Mouse (Mus musculus): ENCODE results near the gene Wdr20. TPM values are rescaled to one million over a fixed set of nuclear protein-coding genes. Genes with fewer than 3 reads are reported as not detected.
A peak's percentile ranks its signal among the peaks of the same experiment; 100 is the strongest.

Wdr20 gene
- polyA plus RNA-seq, 1 experiment: 31.7 TPM

DNA sequence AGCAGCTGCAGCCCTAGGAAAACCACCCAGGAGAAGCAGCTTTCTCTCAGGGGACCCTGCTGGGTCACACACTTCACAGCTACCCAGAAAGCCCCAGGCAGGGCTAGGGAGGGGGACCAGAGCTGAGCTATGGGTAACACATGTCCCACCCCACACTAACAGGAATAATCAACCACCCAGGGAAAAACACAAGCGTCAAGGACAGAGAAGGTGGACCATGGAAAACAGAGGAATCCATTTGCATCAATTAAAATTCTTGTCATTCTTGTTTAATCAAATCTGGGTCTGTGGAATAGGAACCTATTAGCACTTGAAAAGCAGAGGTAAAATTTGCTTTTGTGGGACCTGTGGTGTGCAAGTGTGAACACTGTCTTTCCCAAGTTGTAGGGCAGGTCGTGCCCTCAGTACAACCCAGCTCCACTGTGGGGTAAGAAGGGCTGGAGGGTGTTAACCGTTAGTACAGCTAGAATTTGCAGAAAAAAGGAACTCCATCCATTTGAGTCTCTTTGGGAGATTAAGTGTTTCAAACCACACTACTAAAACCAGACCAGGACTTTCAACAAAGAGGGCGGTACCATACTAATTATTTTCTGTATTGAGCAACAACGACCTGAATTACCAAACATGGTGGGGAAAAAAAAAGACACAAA is 99.6 kb downstream of the Wdr20 start:
- no peak for TF ChIP-seq CTCF (IDR thresholded peaks at IDR 0.05; ENCODE audit: borderline replicate concordance, control insufficient read depth, extremely low read depth, insufficient read depth, low read length, poor library complexity)
- TF ChIP-seq POLR2A (IDR thresholded peaks at IDR 0.05; ENCODE audit: control insufficient read depth, extremely low read depth, insufficient read depth, low read length, poor library complexity): no peak
- H3K27ac ChIP-seq (ENCODE audit: control insufficient read depth, insufficient read depth, low read length): no peak overlapping the region
- H3K27me3 ChIP-seq (ENCODE audit: control insufficient read depth, insufficient read depth, low read length): no peaks in the 10 kb centered on the region
- H3K4me3 ChIP-seq (ENCODE audit: control insufficient read depth, insufficient read depth, low read length): no peak overlapping the region
- no peak for DNase-seq
- 39% methylated on average over 5 of the region's 5 CpGs for WGBS
- no peaks in the 10 kb centered on the region for H3K36me3 ChIP-seq (ENCODE audit: control insufficient read depth, insufficient read depth, low read length)
- peaks cover 4% of the 10 kb centered on the region; the same call in 1 of the 2 replicates for H3K4me1 ChIP-seq (replicated peaks; ENCODE audit: control insufficient read depth, insufficient read depth, low read length)

DNA sequence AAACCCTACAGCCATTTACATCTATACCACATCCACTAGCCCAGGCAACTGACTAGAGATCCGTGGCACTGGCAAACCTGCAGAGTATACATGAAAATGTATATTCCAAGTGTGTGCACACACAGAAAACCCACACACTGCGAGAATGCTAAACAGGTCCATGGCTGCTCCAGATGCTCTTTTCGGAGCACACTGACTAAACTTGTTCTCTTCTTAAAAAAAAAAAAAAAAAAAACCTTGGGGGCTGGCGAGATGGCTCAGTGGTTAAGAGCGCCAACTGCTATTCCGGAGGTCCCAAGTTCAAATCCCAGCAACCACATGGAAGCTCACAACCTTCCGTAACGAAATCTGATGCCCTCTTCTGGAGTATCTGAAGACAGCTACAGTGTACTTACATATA is 100.1 kb downstream of the Wdr20 start:
- Histone ChIP-seq H3K27me3 (ENCODE audit: control insufficient read depth, insufficient read depth, low read length) (no peaks in the 10 kb centered on the region), H3K27ac (ENCODE audit: control insufficient read depth, insufficient read depth, low read length) (no peak overlapping the region), H3K4me1 (replicated peaks; ENCODE audit: control insufficient read depth, insufficient read depth, low read length) (peaks cover 4% of the 10 kb centered on the region; the same call in 1 of the 2 replicates), H3K4me3 (ENCODE audit: control insufficient read depth, insufficient read depth, low read length) (no peak overlapping the region), H3K36me3 (ENCODE audit: control insufficient read depth, insufficient read depth, low read length) (no peaks in the 10 kb centered on the region)
- no peak for DNase-seq
- TF ChIP-seq POLR2A (IDR thresholded peaks at IDR 0.05; ENCODE audit: control insufficient read depth, extremely low read depth, insufficient read depth, low read length, poor library complexity): no peak
- TF ChIP-seq CTCF (IDR thresholded peaks at IDR 0.05; ENCODE audit: borderline replicate concordance, control insufficient read depth, extremely low read depth, insufficient read depth, low read length, poor library complexity): no peak
- 92% methylated on average over 8 of the region's 8 CpGs for WGBS

DNA sequence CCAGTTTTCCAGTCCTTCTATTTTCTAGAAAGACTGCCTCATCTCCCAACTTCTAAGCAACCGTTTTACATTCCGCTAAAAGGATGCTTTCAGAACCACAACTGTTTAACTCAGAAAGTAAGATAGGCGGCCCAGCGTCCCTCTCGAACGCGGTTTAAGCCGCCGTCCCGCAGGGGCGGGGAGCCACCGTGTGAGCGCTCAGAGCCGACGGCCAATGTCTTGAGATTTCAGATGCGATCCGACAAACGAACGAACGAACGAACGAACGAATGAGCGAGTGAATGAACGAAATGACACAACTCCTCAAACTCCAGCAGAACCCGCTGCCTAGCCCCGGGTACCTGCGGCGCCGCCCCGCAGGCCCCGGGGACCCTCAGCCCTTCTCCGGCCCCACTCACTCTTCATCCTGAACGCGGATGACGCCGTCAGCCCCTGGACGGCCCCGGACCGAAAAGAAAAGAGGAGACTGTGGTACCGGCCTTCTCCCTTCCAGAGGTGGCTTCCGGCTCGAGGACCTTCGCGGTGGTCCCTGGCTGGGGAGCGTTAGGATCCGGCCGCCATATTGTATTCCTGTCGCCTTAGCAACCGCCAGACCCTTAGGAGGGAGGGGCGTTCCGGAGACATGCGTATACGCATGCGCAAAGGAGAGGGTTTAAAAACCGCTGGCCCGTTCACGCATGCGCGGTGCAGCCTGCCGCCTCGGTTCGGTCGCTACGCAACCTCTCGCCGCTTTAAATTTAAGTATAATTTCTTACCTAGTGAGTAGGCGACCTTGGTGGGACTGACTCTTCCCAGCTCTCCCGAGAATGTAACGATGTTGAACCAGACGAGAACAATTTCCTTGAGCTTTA is 102.8 kb downstream of the Wdr20 start, which contains the start of gene Mok:
Gene Mok (minus strand): TSS at position 592 of the 851 bp plus-strand sequence.
- H3K36me3 ChIP-seq (ENCODE audit: control insufficient read depth, insufficient read depth, low read length): no peaks in the 10 kb centered on the region
- peaks cover 21% of the 10 kb centered on the region for H3K4me1 ChIP-seq (replicated peaks; ENCODE audit: control insufficient read depth, insufficient read depth, low read length)
- H3K27me3 ChIP-seq (ENCODE audit: control insufficient read depth, insufficient read depth, low read length): peaks cover 3% of the 10 kb centered on the region; the same call in 1 of the 2 replicates
- peak within 1 kb of the TSS; percentile 45 for H3K4me3 ChIP-seq (ENCODE audit: control insufficient read depth, insufficient read depth, low read length)
- DNase-seq: peak; percentile 97
- no peak within 1 kb of the TSS for H3K27ac ChIP-seq (ENCODE audit: control insufficient read depth, insufficient read depth, low read length)
- under 1% methylated on average over 71 of the region's 71 CpGs for WGBS
- 0 out of 2 replicates have a peak, but pooled peaks have one; percentile 16 for TF ChIP-seq POLR2A (IDR thresholded peaks at IDR 0.05; ENCODE audit: control insufficient read depth, extremely low read depth, insufficient read depth, low read length, poor library complexity)
- peak; percentile 63; the same call in 1 of the 2 replicates for TF ChIP-seq CTCF (IDR thresholded peaks at IDR 0.05; ENCODE audit: borderline replicate concordance, control insufficient read depth, extremely low read depth, insufficient read depth, low read length, poor library complexity)

DNA sequence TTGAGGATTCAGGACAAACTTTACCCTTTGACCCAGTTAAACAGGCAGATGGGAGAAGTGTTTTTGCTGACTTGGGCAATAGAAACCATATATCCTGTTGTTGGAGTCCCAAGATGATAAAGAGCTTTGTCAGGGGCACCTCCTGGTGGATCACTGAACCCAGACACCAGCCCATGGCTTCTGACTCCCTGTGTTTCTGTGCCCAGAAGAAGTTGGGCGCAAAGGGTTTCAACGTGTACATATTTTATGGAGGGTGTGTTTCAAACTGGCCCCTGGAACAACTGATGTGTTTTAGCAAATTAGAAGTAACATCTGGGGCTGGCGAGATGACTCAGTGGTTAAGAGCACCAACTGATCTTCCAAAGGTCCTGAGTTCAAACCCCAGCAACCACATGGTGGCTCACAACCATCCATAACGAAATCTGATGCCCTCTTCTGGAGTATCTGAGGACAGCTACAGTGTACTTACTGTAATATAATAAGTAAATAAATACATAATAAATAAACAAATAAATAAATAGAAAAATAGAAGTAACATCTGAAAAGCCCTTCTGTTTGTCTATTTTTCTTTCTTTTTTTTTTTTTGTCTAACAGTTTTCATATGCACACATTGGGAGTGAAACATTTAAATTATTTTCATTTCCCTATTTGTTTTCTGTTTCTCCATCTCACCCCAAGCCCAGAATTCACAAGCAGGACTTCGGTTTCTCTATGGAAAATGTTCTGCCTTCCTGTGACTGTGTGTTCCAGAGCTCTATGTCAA is 104.2 kb downstream of the Wdr20 start:
- H3K4me1 ChIP-seq (replicated peaks; ENCODE audit: control insufficient read depth, insufficient read depth, low read length): peaks cover 22% of the 10 kb centered on the region
- no peak for TF ChIP-seq CTCF (IDR thresholded peaks at IDR 0.05; ENCODE audit: borderline replicate concordance, control insufficient read depth, extremely low read depth, insufficient read depth, low read length, poor library complexity)
- TF ChIP-seq POLR2A (IDR thresholded peaks at IDR 0.05; ENCODE audit: control insufficient read depth, extremely low read depth, insufficient read depth, low read length, poor library complexity): no peak
- H3K4me3 ChIP-seq (ENCODE audit: control insufficient read depth, insufficient read depth, low read length): no peak overlapping the region
- H3K27me3 ChIP-seq (ENCODE audit: control insufficient read depth, insufficient read depth, low read length): peaks cover 3% of the 10 kb centered on the region; the same call in 1 of the 2 replicates
- no peak for DNase-seq
- no peaks in the 10 kb centered on the region for H3K36me3 ChIP-seq (ENCODE audit: control insufficient read depth, insufficient read depth, low read length)
- H3K27ac ChIP-seq (ENCODE audit: control insufficient read depth, insufficient read depth, low read length): no peak overlapping the region
- WGBS: 77% methylated on average over 5 of the region's 5 CpGs

DNA sequence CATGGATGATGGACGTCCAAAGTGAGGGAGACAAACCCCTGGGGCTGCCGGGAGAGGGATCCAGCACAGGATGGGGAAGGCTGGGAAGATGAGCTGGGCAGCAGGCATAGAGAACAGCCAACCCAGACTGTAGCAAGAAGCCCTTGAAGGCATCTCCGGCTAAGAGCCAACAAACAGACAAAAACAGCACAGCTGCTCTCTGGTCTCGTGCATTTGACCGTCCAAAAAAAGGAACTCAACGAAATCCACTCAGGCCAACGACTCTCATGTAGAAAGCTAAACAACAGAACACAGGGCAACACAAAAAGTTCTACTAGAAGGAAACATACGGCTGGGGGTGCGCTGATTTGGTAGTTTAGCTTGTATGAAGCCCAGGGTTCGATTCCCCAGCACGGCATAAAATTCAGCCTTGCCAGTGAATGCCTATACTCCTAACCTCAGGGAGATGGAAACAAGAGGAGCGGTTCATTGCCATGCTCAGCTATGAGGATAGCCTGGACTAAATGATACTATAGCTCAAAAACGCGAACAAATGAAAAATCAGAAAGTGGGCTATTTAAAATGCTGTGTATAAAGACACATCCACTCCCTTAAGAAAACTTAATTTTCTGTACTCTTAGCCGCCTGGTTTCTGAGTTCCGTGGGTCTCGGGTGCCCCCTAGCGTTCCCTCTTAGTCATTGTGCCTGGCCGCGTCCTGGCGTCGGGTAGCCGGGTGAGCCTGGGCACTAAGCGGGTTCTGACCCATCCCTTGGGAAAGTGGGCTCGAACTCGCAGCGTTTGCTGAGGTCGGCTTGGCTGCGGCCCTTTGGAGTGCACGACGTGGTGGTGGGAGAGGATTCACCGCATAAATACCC is 105.7 kb downstream of the Wdr20 start:
- H3K27me3 ChIP-seq (ENCODE audit: control insufficient read depth, insufficient read depth, low read length): peaks cover 3% of the 10 kb centered on the region; the same call in 1 of the 2 replicates
- H3K4me1 ChIP-seq (replicated peaks; ENCODE audit: control insufficient read depth, insufficient read depth, low read length): peaks cover 22% of the 10 kb centered on the region
- DNase-seq: peak; percentile 81
- H3K36me3 ChIP-seq (ENCODE audit: control insufficient read depth, insufficient read depth, low read length): no peaks in the 10 kb centered on the region
- WGBS: 16% methylated on average over 32 of the region's 32 CpGs
- no peak overlapping the region for H3K27ac ChIP-seq (ENCODE audit: control insufficient read depth, insufficient read depth, low read length)
- TF ChIP-seq POLR2A (IDR thresholded peaks at IDR 0.05; ENCODE audit: control insufficient read depth, extremely low read depth, insufficient read depth, low read length, poor library complexity) (no peak), CTCF (IDR thresholded peaks at IDR 0.05; ENCODE audit: borderline replicate concordance, control insufficient read depth, extremely low read depth, insufficient read depth, low read length, poor library complexity) (peak; percentile 93)
- peak overlapping the region; percentile 43 for H3K4me3 ChIP-seq (ENCODE audit: control insufficient read depth, insufficient read depth, low read length)

Data from thymus, adult 2 months (tissue).